Mouse (Mus musculus): ENCODE data around the gene Fubp3. TPM values are rescaled to one million over a fixed set of nuclear protein-coding genes. Genes with fewer than 3 reads are reported as not detected.
"Not testable (repeated sequence)": the region's sequence is repeated elsewhere in the genome, so short reads cannot be mapped to it uniquely, and the experiment has no call there.

Gene Fubp3
- polyA plus RNA-seq (2015; fragmentation: Nextera tagmentation; extraction: Ambion mirVana) = 89.3 and 91.1 TPM in 2 replicates

GRCm38 (mm10) chr2:31572051-31572914 is at the start of gene Fubp3:
Fubp3 (plus strand) TSS chr2:31572651.
- Histone ChIP-seq H3K36me3 (peaks cover 18% of the 10 kb centered on the region; the same call in 1 of the 2 replicates), H3K4me1 (peaks cover 17% of the 10 kb centered on the region), H3K9ac (peak within 1 kb of the TSS; percentile 99), H3K4me3 (peak within 1 kb of the TSS; percentile 99), H3K27ac (peak within 1 kb of the TSS; percentile 86), H3K27me3 (no peaks in the 10 kb centered on the region), H3K4me2 (replicated peaks) (peak within 1 kb of the TSS; percentile 82), H3K9me3 (no peaks in the 10 kb centered on the region)
- peak; percentile 97 for ATAC-seq (ENCODE audit: low FRiP score, low read depth)
- under 1% methylated on average over 51 of the region's 51 CpGs for WGBS

- H3K27me3 ChIP-seq = no peaks in the 10 kb centered on the region
- 79% methylated on average over 5 of the region's 5 CpGs for WGBS
- no peak overlapping the region for H3K27ac ChIP-seq
- no peak overlapping the region for H3K4me3 ChIP-seq
- no peaks in the 10 kb centered on the region for H3K36me3 ChIP-seq
- no peak for ATAC-seq (ENCODE audit: low FRiP score, low read depth)
- peaks cover 14% of the 10 kb centered on the region for H3K4me1 ChIP-seq
- H3K4me2 ChIP-seq (replicated peaks) = no peak overlapping the region
- H3K9ac ChIP-seq = no peak overlapping the region
- no peaks in the 10 kb centered on the region for H3K9me3 ChIP-seq
Measured at GRCm38 (mm10) chr2:31524641-31525040, 47.8 kb upstream of the Fubp3 start.

- ATAC-seq (ENCODE audit: low FRiP score, low read depth) = no peak
- Histone ChIP-seq H3K36me3 (no peaks in the 10 kb centered on the region), H3K4me1 (peaks cover 14% of the 10 kb centered on the region), H3K27me3 (no peaks in the 10 kb centered on the region), H3K9me3 (no peaks in the 10 kb centered on the region), H3K4me3 (no peak overlapping the region), H3K9ac (no peak overlapping the region), H3K4me2 (replicated peaks) (no peak overlapping the region), H3K27ac (no peak overlapping the region)
- 27% methylated on average over 10 of the region's 10 CpGs for WGBS
Measured at GRCm38 (mm10) chr2:31525778-31526177, 46.7 kb upstream of the Fubp3 start.

- H3K36me3 ChIP-seq = no peaks in the 10 kb centered on the region
- no peaks in the 10 kb centered on the region for H3K9me3 ChIP-seq
- no peak overlapping the region for H3K27ac ChIP-seq
- no peaks in the 10 kb centered on the region for H3K27me3 ChIP-seq
- 55% methylated on average over 5 of the region's 5 CpGs for WGBS
- no peak overlapping the region for H3K4me2 ChIP-seq (replicated peaks)
- H3K4me1 ChIP-seq = peaks cover 14% of the 10 kb centered on the region
- no peak overlapping the region for H3K4me3 ChIP-seq
- H3K9ac ChIP-seq = no peak overlapping the region
- no peak for ATAC-seq (ENCODE audit: low FRiP score, low read depth)
Measured at GRCm38 (mm10) chr2:31530201-31530600, 42.2 kb upstream of the Fubp3 start.

- Histone ChIP-seq H3K9ac (no peak overlapping the region), H3K27ac (no peak overlapping the region), H3K4me3 (no peak overlapping the region), H3K27me3 (0 out of 2 replicates have a peak, but pooled peaks cover 3% of the 10 kb centered on the region), H3K36me3 (no peaks in the 10 kb centered on the region), H3K4me2 (replicated peaks) (no peak overlapping the region), H3K9me3 (no peaks in the 10 kb centered on the region), H3K4me1 (0 out of 2 replicates have a peak, but pooled peaks cover 4% of the 10 kb centered on the region)
- no peak for ATAC-seq (ENCODE audit: low FRiP score, low read depth)
- WGBS = 65% methylated on average over 5 of the region's 5 CpGs
Measured at GRCm38 (mm10) chr2:31537054-31537453, 35.4 kb upstream of the Fubp3 start.

GRCm38 (mm10) chr2:31538745-31539144 is 33.7 kb upstream of the Fubp3 start:
- Histone ChIP-seq H3K4me2 (replicated peaks) (no peak overlapping the region), H3K9ac (no peak overlapping the region), H3K9me3 (no peaks in the 10 kb centered on the region), H3K27ac (no peak overlapping the region), H3K27me3 (0 out of 2 replicates have a peak, but pooled peaks cover 3% of the 10 kb centered on the region), H3K4me3 (no peak overlapping the region), H3K36me3 (no peaks in the 10 kb centered on the region), H3K4me1 (0 out of 2 replicates have a peak, but pooled peaks cover 4% of the 10 kb centered on the region)
- no peak for ATAC-seq (ENCODE audit: low FRiP score, low read depth)
- 67% methylated on average over 5 of the region's 5 CpGs for WGBS

- Histone ChIP-seq H3K36me3 (no peaks in the 10 kb centered on the region), H3K4me2 (replicated peaks) (no peak overlapping the region), H3K9ac (no peak overlapping the region), H3K27me3 (0 out of 2 replicates have a peak, but pooled peaks cover 3% of the 10 kb centered on the region), H3K4me1 (0 out of 2 replicates have a peak, but pooled peaks cover 4% of the 10 kb centered on the region), H3K9me3 (no peaks in the 10 kb centered on the region), H3K27ac (no peak overlapping the region), H3K4me3 (no peak overlapping the region)
- 92% methylated on average over 5 of the region's 5 CpGs for WGBS
- ATAC-seq (ENCODE audit: low FRiP score, low read depth) = no peak
Measured at GRCm38 (mm10) chr2:31541581-31541980, 30.9 kb upstream of the Fubp3 start.

- ATAC-seq (ENCODE audit: low FRiP score, low read depth) = no peak
- Histone ChIP-seq H3K4me2 (replicated peaks) (no peak overlapping the region), H3K4me1 (peaks cover 4% of the 10 kb centered on the region; the same call in 1 of the 2 replicates), H3K4me3 (no peak overlapping the region), H3K9me3 (no peaks in the 10 kb centered on the region), H3K27ac (no peak overlapping the region), H3K27me3 (no peaks in the 10 kb centered on the region), H3K36me3 (no peaks in the 10 kb centered on the region), H3K9ac (no peak overlapping the region)
- 58% methylated on average over 11 of the region's 11 CpGs for WGBS
Measured at GRCm38 (mm10) chr2:31547726-31548125, 24.7 kb upstream of the Fubp3 start.

GRCm38 (mm10) chr2:31550503-31550902 is 21.9 kb upstream of the Fubp3 start:
- Histone ChIP-seq H3K4me1 (peaks cover 4% of the 10 kb centered on the region; the same call in 1 of the 2 replicates), H3K27me3 (no peaks in the 10 kb centered on the region), H3K9me3 (no peaks in the 10 kb centered on the region), H3K27ac (no peak overlapping the region), H3K36me3 (no peaks in the 10 kb centered on the region), H3K9ac (no peak overlapping the region), H3K4me3 (no peak overlapping the region), H3K4me2 (replicated peaks) (no peak overlapping the region)
- no peak for ATAC-seq (ENCODE audit: low FRiP score, low read depth)
- WGBS = 78% methylated on average over 3 of the region's 3 CpGs

- not testable (repeated sequence) for H3K27ac ChIP-seq; H3K9me3 ChIP-seq; H3K4me3 ChIP-seq; ATAC-seq (ENCODE audit: low FRiP score, low read depth); H3K9ac ChIP-seq; H3K36me3 ChIP-seq; H3K27me3 ChIP-seq; H3K4me2 ChIP-seq (replicated peaks); H3K4me1 ChIP-seq
- 88% methylated on average over 3 of the region's 3 CpGs for WGBS
Measured at GRCm38 (mm10) chr2:31551351-31551750, 21.1 kb upstream of the Fubp3 start.

GRCm38 (mm10) chr2:31551971-31552370 is 20.5 kb upstream of the Fubp3 start:
- Histone ChIP-seq H3K4me1 (peaks cover 4% of the 10 kb centered on the region; the same call in 1 of the 2 replicates), H3K36me3 (no peaks in the 10 kb centered on the region), H3K9me3 (no peaks in the 10 kb centered on the region), H3K27me3 (no peaks in the 10 kb centered on the region), H3K9ac (no peak overlapping the region), H3K27ac (no peak overlapping the region), H3K4me3 (no peak overlapping the region), H3K4me2 (replicated peaks) (no peak overlapping the region)
- no peak for ATAC-seq (ENCODE audit: low FRiP score, low read depth)
- 87% methylated on average over 10 of the region's 10 CpGs for WGBS

GRCm38 (mm10) chr2:31554619-31555018 is 17.8 kb upstream of the Fubp3 start:
- no peak for ATAC-seq (ENCODE audit: low FRiP score, low read depth)
- no peak overlapping the region for H3K4me3 ChIP-seq
- H3K9ac ChIP-seq = no peak overlapping the region
- no peaks in the 10 kb centered on the region for H3K4me1 ChIP-seq
- no peak overlapping the region for H3K27ac ChIP-seq
- no peak overlapping the region for H3K4me2 ChIP-seq (replicated peaks)
- WGBS = 78% methylated on average over 5 of the region's 5 CpGs
- H3K36me3 ChIP-seq = no peaks in the 10 kb centered on the region
- no peaks in the 10 kb centered on the region for H3K9me3 ChIP-seq
- H3K27me3 ChIP-seq = 0 out of 2 replicates have a peak, but pooled peaks cover 2% of the 10 kb centered on the region
